Mouse (Mus musculus): ENCODE measurements at regions not wholly inside any gene's neighbourhood (a gene's known extent, or its start where the extent isn't known, plus 50 kb on each side); places are given as distances from the start of the nearest gene placed in this dataset.

GRCm38 (mm10) chr3:61255643-61256042, 105.8 kb upstream of the Rap2b start:
- DNase-seq (ENCODE audit: low spot score), result no peak

DNA sequence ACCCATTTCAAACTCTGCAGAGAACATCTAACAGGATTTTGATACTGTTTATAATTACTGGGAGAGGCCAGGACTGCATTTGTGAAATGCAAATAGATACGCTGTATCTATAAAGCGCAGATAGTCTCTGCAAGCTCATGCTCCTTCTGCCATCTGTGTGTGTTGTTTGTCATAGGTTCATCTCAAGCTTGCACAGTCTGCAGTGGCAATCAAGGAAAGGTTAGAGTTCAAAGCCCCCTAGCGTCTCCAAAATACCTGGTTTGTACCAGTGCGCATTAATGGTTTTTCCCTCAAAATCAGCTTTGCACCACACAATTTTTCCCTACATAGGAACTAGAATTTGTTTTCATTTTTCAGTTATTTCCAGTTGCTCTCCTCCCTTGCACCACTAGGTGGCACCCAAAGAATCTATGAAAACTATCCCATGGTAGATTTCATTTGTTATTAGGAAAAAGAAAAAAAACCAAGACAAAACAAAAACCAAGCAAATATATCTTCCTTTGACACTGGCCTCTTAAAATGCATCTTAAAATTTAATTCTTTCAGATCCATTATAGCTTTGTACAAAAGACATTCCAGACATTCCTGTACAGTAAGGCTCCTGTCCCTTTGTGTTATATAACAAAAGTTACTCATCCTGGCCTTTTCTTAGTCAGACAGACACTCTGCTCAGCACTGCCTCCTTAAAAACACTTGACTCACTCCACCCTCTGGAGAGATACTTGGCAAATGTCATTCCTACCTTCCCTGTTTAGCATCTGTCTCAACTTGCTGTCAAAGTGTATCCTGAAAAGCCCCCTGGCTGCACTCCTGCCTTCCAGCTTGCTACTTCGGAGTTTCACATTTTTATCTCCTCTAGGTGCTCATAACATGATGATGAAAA, 92.7 kb upstream of the Rap2b start:
- peak; percentile 24 for DNase-seq (ENCODE audit: low spot score)

- no peak for DNase-seq (ENCODE audit: low spot score)
Measured at GRCm38 (mm10) chr3:61285924-61286520, 75.4 kb upstream of the Rap2b start.

DNA sequence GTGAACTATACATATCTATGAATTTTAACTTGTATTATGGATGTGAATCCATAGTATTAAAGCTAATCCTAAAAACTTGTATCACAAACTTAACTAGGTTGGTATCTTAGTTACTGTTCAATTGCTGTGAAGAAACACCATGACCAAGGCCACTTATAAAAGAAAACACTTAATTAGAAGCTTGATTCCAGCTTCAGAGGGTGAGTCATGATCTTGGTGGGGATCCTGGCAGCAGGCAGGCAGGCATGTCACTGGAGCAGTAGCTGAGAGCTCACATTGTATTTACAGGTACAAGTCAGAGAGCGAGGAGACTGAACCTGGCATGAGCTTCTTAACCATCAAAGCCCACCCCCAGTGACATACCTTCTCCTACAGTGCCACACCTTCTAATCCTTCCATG, 73.2 kb upstream of the Rap2b start:
- DNase-seq (ENCODE audit: low spot score), result no peak

- peak; percentile 27 for DNase-seq (ENCODE audit: low spot score)
Measured at GRCm38 (mm10) chr3:61294855-61295254, 66.6 kb upstream of the Rap2b start.

DNA sequence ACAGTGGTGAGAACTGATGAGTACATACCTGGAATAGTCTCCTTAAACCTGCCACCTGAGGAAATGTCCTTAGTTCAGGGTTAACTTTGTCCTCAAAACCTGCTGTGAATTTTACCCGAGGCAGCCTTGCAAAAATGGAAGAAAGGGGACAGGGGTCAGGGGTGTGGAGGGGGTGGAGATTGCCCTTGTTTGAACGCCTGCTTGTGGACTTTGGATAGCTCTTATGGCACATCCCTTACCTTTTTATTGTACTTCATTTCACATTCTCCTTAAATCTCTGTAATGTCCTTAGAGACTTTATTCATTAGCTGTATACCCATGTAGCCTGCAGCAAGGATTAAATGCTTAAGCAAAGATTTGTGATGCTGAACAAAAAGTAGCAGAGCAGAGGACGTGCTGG, 64.1 kb upstream of the Rap2b start:
- DNase-seq (ENCODE audit: low spot score), result no peak

DNA sequence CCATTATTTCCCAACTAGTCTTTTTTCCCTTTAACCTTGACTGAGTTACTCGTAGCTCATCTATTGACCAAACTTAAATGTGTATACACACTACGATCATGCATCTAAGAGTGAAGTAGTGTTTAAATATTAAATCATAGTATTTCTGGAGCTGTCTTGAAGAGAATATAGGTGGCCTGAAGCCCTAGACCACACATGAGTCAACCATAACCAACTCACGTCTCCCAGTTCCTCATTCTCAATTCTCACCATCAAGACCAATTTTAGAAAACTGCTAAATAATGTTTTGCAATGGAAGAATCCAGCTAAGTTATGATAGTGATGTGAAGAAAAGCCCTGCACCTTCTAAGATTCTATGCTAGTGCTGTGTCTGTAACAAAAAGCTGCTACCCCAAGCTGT, 59.2 kb upstream of the Rap2b start:
- no peak for DNase-seq (ENCODE audit: low spot score)

DNA sequence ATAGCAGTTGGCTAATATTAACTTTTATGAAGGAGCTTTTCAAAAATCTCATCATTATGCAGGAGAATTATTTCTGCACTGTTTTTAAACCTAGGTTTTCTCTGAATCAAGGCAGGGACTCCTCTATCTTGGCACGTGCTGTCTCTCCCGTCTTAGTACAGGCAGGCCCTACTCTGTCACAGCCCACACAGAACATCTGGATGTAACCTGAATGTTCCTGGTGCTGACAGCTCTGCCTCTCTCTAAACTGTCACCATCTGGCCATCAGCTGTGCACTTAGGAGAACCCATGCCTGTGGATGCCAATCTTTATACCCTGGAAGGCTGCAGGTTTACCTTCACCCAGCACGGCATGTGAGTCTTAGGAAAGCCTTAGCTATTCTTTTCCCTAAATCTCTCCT, 58.0 kb upstream of the Rap2b start:
- no peak for DNase-seq (ENCODE audit: low spot score)

DNA sequence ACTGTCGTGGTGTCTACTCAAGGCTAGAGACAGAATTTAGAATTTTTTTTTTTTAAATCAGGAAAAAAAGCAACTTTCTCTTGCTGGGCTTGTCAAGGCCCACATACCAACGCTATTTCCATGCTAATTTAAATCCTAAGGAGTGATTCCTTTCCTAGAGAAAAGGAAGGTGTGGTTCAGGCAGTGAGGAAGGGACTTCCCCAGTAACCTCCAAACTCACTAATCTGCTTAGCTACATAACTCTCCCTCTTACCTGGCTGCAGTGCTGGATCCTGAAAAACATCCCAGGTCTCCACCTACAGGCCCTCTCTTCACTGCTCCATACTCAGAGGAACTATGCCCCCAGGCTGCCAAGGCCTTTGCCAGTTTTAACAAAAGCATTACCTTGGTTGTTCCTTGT, 55.1 kb upstream of the Rap2b start:
- DNase-seq (ENCODE audit: low spot score), result no peak

- no peak for DNase-seq (ENCODE audit: low spot score)
Measured at GRCm38 (mm10) chr3:61308764-61309163, 52.7 kb upstream of the Rap2b start.

GRCm38 (mm10) chr3:61309197-61309596, 52.2 kb upstream of the Rap2b start:
- no peak for DNase-seq (ENCODE audit: low spot score)
